Mouse (Mus musculus): ENCODE measurements around the gene Gm47189.
"Not testable (repeated sequence)": the region's sequence is repeated elsewhere in the genome, so short reads cannot be mapped to it uniquely, and the experiment has no call there.

DNA sequence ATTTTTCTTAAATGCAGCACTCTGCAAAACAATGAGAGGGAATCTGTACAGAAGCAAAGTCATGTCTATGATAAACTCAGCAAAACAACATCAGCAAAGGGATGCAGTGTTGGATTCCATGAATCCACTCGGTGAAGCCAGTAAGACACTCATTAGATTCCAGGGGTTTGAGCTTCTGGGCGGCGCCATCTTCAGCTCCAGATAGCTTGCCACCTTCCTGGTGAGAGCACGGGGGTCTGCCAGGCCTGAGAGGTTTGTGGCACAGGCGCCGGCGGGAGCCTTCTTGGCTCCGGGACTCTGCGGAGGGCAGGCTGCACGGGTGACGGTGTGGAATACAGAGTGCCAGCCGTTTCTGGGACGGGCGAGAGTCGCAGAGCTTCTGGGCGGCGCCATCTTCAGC is 48.8 kb downstream of the Gm47189 start:
- TF ChIP-seq CTCF (IDR thresholded peaks at IDR 0.05; ENCODE audit: insufficient read depth, low read length); POLR2A (IDR thresholded peaks at IDR 0.05; ENCODE audit: borderline replicate concordance, extremely low read depth, low read depth, low read length): not testable (repeated sequence)
